Mouse (Mus musculus) B cell, adult 62 days (primary cell): ENCODE data around the gene Alpk1. TPM values are rescaled to one million over a fixed set of nuclear protein-coding genes. Genes with fewer than 3 reads are reported as not detected.

Experiments used
- total RNA-seq: library from RNA; stranded (reverse); gene quantifications from 4 replicates; pipeline ENCODE4 v1.2.4, GENCODE M21; 2023

Gene Alpk1
- 8.2 to 15.1 TPM (median 10.8 TPM) in 4 replicates for total RNA-seq

GRCm38 (mm10) chr3:127780021-127780644 is at the start of gene Alpk1:
Gene Alpk1 (minus strand): TSS chr3:127780527.

GRCm38 (mm10) chr3:127789500-127790191 is 9.3 kb upstream of the Alpk1 start, which contains the start of gene Tifa:
Gene Tifa (plus strand): TSS chr3:127789805.

GRCm38 (mm10) chr3:127633080-127634032 is 147.0 kb downstream of the Alpk1 start, which contains the start of gene Neurog2:
Gene Neurog2 (plus strand): TSS chr3:127633135.

Other genes starting within 250 kb of the Alpk1 start
- gene Larp7, start 227.2 kb downstream of the Alpk1 start, total RNA-seq, result 38.8 to 45.9 TPM (median 42.1 TPM) in 4 replicates
- 9.6 to 10.8 TPM (median 10.1 TPM) in 4 replicates for gene Zgrf1, start 227.0 kb downstream of the Alpk1 start, total RNA-seq
- gene Neurog2, start 147.4 kb downstream of the Alpk1 start, total RNA-seq, result not detected in 4 replicates
- gene Tifa, start 9.3 kb upstream of the Alpk1 start, total RNA-seq, result 20.8 to 25.8 TPM (median 22.1 TPM) in 4 replicates
- 36.4 to 45.2 TPM (median 36.6 TPM) in 4 replicates for gene Ap1ar, start 57.0 kb upstream of the Alpk1 start, total RNA-seq
- 6.0 to 7.0 TPM (median 6.7 TPM) in 4 replicates for gene Fam241a, start 115.8 kb upstream of the Alpk1 start, total RNA-seq